Mouse (Mus musculus) testis, adult 2 months (tissue): ENCODE measurements around the gene Gzmk.

ENCODE experiments used
- CTCF ChIP-seq: fragments of 200-500 bp; IDR thresholded peaks from 2 replicates; pipeline ENCODE4 v1.5.1; 2012; ENCODE audit warnings: low read depth, mild to moderate bottlenecking, inconsistent platforms, low read length, moderate library complexity; ENCODE audit not compliant: control insufficient read depth, insufficient read depth, insufficient replicate concordance
- POLR2A ChIP-seq: fragments of 200-500 bp; IDR thresholded peaks from 2 replicates; pipeline ENCODE4 v1.6.1; 2012; ENCODE audit warnings: low read depth, mild to moderate bottlenecking, inconsistent platforms, low read length, moderate library complexity; ENCODE audit not compliant: control insufficient read depth

- no peak for TF ChIP-seq CTCF
- no peak for TF ChIP-seq POLR2A
These were observed 27.7 kb downstream of the Gzmk start for GRCm38 (mm10) chr13:113197872-113198502.
